Mouse (Mus musculus) myocyte (in vitro differentiated cells): ENCODE measurements around the gene Mrpl33.

Experiments
- E2F4 ChIP-seq: IDR thresholded peaks from one replicate; pipeline ENCODE4 v1.6.1; 2011; ENCODE audit warnings: mild to moderate bottlenecking, control low read depth, moderate library complexity; ENCODE audit not compliant: insufficient read depth
- MAX ChIP-seq: IDR thresholded peaks from one replicate; pipeline ENCODE4 v1.6.1; 2011; ENCODE audit warnings: low read depth, mild to moderate bottlenecking, control low read depth
- MYOG ChIP-seq, 3 experiments: IDR thresholded peaks; one replicate each; pipeline ENCODE4 v1.6.1; 2011; ENCODE audit warnings: control low read depth in 2 of 3, low read depth in 2 of 3, mild to moderate bottlenecking in 2 of 3; ENCODE audit not compliant: insufficient read length in 2 of 3, control insufficient read depth in 1 of 3, insufficient read depth in 1 of 3
- POLR2A ChIP-seq: IDR thresholded peaks from one replicate; pipeline ENCODE4 v1.6.1; 2011; ENCODE audit warnings: low read depth, mild to moderate bottlenecking, control low read depth, moderate library complexity; ENCODE audit not compliant: insufficient read length
- POLR2AphosphoS2 ChIP-seq: IDR thresholded peaks from one replicate; pipeline ENCODE4 v1.6.1; 2011; ENCODE audit warnings: low read depth, control low read depth; ENCODE audit not compliant: insufficient read length
- REST ChIP-seq: IDR thresholded peaks from one replicate; pipeline ENCODE4 v1.6.1; 2011; ENCODE audit warnings: mild to moderate bottlenecking, control low read depth, moderate library complexity; ENCODE audit not compliant: insufficient read depth, insufficient read length

DNA sequence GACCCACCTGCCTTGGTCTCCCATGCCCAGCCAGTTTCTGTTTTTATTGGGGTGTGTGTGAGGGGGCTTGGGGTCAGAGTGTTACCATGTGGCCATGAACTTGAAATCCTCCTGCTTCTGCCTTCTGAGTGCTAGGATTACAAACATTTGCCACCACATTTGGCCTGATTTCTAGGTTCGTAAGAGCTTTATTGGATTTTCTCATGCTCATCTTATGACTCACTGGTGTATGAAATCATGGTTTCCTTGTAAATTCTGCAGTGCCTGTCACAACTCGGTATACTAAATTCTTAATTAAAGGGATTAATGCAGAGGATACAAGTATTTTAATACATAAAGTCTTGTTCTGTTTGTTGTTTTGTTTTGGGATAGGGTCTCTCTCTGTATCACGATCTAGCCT, 23.6 kb downstream of the Mrpl33 start:
- TF ChIP-seq E2F4, result no peak
- TF ChIP-seq POLR2AphosphoS2, result no peak
- TF ChIP-seq MYOG (IDR thresholded peaks at IDR 0.05; ENCODE audit: control insufficient read depth in 1 of 3, insufficient read depth in 1 of 3, insufficient read length in 2 of 3, low read depth in 2 of 3), result no peak
- no peak for TF ChIP-seq POLR2A
- TF ChIP-seq MAX, result no peak
- no peak for TF ChIP-seq REST
